Mouse (Mus musculus) gastrocnemius, adult 18-20 months (tissue): ENCODE data around the gene Mad2l1bp. TPM values are rescaled to one million over a fixed set of nuclear protein-coding genes. Genes with fewer than 3 reads are reported as not detected.

Experiments used
- DNase-seq: peaks from one replicate; pipeline ENCODE4 v3.0.0; 2021; ENCODE audit warnings: low spot score
- total RNA-seq, 2 experiments: library from RNA; stranded (reverse); gene quantifications; 2 replicates each; pipeline ENCODE4 v1.2.3; 2021

Mad2l1bp gene
- total RNA-seq, 2 experiments from 2014 or later = 16.6 to 19.3 TPM

DNA sequence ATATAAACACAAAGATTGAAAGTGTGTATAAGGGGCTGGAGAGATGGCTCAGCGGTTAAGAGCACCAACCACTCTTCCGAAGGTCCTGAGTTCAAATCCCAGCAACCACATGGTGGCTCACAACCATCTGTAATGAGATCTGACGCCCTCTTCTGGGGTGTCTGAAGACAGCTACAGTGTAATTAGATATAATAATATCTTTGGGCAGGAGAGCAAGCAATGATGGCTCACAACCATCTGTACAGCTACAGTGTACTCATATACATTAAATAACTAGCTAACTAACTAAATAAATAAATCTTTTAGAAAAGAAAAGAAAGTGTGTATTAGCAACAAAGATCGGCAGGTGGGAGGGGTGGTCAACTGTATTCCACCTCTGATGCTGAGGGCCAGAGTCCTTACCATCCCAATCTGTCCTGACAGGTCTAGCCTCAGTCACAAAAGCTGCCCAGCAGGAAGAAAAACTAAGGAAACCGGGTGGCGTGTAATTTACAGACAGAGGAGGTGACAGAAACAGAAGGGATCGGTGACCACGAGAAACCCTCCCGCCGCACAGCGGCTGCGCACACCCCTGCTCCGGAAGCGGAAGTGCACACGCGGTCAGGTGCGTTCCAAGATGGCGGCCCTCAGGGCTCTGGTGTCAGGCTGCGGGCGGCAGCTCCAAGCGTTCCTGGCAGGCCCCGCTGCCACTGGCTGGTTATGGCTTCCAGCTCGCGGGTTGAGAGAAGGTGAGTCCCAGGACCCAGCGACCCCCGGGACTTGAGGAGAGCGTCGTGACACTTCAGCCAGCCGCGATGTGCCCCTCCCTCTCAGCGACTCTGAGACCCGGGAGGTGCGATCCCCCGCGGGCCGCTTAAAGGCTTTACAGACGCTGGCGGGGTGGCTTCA, 42.7 kb downstream of the Mad2l1bp start, which contains the start of gene Mrps18a:
Gene Mrps18a, plus strand, starts transcription at position 585 of the 888 bp plus-strand sequence.
- peak; percentile 86 for DNase-seq

- DNase-seq = no peak
Observed at GRCm38 (mm10) chr17:46108286-46108685, 45.1 kb downstream of the Mad2l1bp start.

DNA sequence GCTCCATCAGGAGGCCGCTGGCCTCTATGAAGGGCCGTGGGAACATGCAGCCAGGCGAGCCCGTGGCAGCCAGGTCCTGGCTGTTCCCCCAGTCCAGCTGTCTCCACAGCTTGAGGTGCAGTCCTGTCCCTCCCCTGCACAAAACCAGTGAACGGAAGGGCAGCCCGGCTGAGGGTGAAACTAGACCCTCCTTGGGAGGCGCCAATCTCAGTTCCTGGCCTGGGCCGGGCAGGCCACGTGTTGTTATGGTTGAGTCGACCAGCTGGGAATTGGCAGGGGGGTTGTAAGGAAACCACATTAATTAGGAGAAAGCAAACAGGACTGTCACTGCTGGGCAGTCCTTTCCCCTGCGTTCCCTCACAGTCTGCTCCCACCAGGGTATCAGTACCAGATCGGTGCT, 48.9 kb downstream of the Mad2l1bp start:
- peak; percentile 85 for DNase-seq

DNA sequence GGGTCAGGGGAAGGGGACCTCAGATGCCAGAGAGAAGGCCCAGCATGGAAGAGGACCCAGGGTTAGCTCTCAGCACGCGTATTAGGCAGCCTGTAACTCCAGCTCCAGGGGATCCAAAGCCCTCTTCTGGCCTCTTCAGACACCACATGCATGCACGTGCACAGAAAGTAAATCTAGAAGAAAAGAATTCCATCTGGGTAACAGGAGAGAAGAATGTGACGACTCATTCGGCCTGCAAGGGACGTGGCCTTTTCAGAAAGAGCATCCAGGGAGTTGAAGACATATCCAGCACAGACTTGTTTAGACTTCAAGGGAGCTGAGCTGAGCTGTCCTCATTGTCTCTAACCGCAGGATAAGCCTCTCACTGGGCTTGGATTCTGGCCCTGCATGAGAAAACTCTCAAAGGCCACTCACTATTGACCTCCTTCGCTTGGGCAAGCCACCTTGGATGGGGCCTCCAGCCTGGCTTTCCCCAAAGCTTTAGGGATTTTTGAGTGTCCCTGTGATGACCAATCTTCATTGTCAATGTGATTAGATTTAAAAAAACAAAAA, 50.7 kb downstream of the Mad2l1bp start:
- DNase-seq = no peak

DNA sequence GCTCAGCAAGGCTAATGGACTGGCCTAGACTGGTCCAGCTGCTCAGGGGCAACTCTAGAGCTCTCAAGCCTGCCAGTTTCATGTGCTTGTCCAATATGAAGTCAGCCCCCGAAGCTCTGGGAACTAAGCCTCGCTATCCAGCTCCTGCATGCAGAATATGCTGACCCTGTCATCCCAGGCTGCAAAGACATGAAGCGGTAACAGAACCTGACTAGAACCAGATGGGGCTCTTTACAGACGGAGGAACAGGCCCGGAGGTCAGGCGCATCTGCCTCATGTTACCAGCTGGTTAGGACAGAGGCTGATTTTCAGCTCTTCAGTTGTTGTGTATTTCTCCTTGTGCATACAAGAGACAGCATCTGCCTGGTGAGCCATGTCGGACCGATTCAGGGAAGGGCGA, 51.4 kb downstream of the Mad2l1bp start:
- DNase-seq = no peak

- no peak for DNase-seq
Observed at GRCm38 (mm10) chr17:46098525-46098924, 54.8 kb downstream of the Mad2l1bp start.

Other genes starting within 250 kb of the Mad2l1bp start
- 100 to 1,000 TPM in 1 of 2 experiments, 10 to 100 TPM in 1; 90.0 to 204 TPM for gene Vegfa, start 121.2 kb downstream of the Mad2l1bp start, total RNA-seq
- 10 to 100 TPM; 86.2 to 99.1 TPM for gene Mrps18a, start 42.6 kb downstream of the Mad2l1bp start, total RNA-seq
- gene Rsph9, start 9.3 kb downstream of the Mad2l1bp start, total RNA-seq = under 1 TPM; 0.47 to 0.57 TPM
- gene Gtpbp2, start 7.5 kb upstream of the Mad2l1bp start, total RNA-seq = 10 to 100 TPM; 41.0 to 41.4 TPM
- 10 to 100 TPM; 12.0 to 12.7 TPM for gene Polh, start 49.1 kb upstream of the Mad2l1bp start, total RNA-seq
- 1 to 10 TPM; 9.0 to 9.6 TPM for gene Xpo5, start 49.2 kb upstream of the Mad2l1bp start, total RNA-seq
- gene Polr1c, start 94.5 kb upstream of the Mad2l1bp start, total RNA-seq = 10 to 100 TPM; 15.0 to 15.1 TPM
- 10 to 100 TPM; 46.7 to 60.1 TPM for gene Yipf3, start 94.5 kb upstream of the Mad2l1bp start, total RNA-seq
- gene Lrrc73, start 100.0 kb upstream of the Mad2l1bp start, total RNA-seq = under 1 TPM; 0.14 to 0.21 TPM
- 10 to 100 TPM; 32.1 to 48.1 TPM for gene Tjap1, start 129.5 kb upstream of the Mad2l1bp start, total RNA-seq
- gene Dlk2, start 143.9 kb upstream of the Mad2l1bp start, total RNA-seq = not detected
- gene Abcc10, start 174.8 kb upstream of the Mad2l1bp start, total RNA-seq = 1 to 10 TPM; 1.9 to 2.9 TPM
- 10 to 100 TPM; 14.0 to 15.5 TPM for gene Zfp318, start 230.2 kb upstream of the Mad2l1bp start, total RNA-seq